Mouse (Mus musculus) kidney, embryonic 15.5 days (tissue): Measurements from ENCODE around the gene Glis1. TPM values are rescaled to one million over a fixed set of nuclear protein-coding genes. Genes with fewer than 3 reads are reported as not detected.

ENCODE experiments used
- ATAC-seq: fragments of 200-750 bp; cut with Nextera tagmentation; replicated peaks from 2 replicates; pipeline ENCODE4 v1.8.0; 2017; ENCODE audit warnings: moderate TSS enrichment; ENCODE audit not compliant: low FRiP score
- H3K27ac ChIP-seq: fragments of 300-500 bp; sonication (generic); 2 replicates; pipeline ENCODE4 v1.5.1; 2015; ENCODE audit warnings: mild to moderate bottlenecking, inconsistent platforms
- H3K27me3 ChIP-seq: fragments of 300-500 bp; sonication (generic); 2 replicates; pipeline ENCODE4 v1.6.1; 2015; ENCODE audit warnings: inconsistent platforms
- H3K36me3 ChIP-seq: fragments of 300-500 bp; sonication (generic); 2 replicates; pipeline ENCODE4 v1.6.1; 2015; ENCODE audit warnings: inconsistent platforms
- H3K4me1 ChIP-seq: fragments of 300-500 bp; sonication (generic); 2 replicates; pipeline ENCODE4 v1.6.1; 2015; ENCODE audit warnings: inconsistent platforms
- H3K4me2 ChIP-seq: fragments of 300-500 bp; sonication (generic); 2 replicates; pipeline ENCODE4 v1.6.1; 2015; ENCODE audit warnings: moderate library complexity, mild to moderate bottlenecking, inconsistent platforms
- H3K4me3 ChIP-seq: fragments of 300-500 bp; sonication (generic); replicated peaks from 2 replicates; pipeline ENCODE4 v1.5.1; 2015; ENCODE audit warnings: mild to moderate bottlenecking, inconsistent platforms
- H3K9ac ChIP-seq: fragments of 300-500 bp; sonication (generic); 2 replicates; pipeline ENCODE4 v1.6.1; 2015; ENCODE audit warnings: mild to moderate bottlenecking, inconsistent platforms
- H3K9me3 ChIP-seq: fragments of 300-500 bp; sonication (generic); replicated peaks from 2 replicates; pipeline ENCODE4 v1.6.1; 2016; ENCODE audit warnings: inconsistent platforms
- WGBS: fragments of 180-500 bp; shearing (Covaris S2); methylation state at CpG from one replicate; pipeline ENCODE4 v1.1.7; 2015; ENCODE audit warnings: mixed read lengths; 5-methylcytosine and 5-hydroxymethylcytosine counted together
- polyA plus RNA-seq: library from polyadenylated mRNA; unstranded; fragments of >200 nt; fragmentation: Nextera tagmentation; extraction: Ambion mirVana; gene quantifications from 2 replicates; pipeline ENCODE4 v1.2.1, GENCODE M21; 2015

Gene Glis1
- polyA plus RNA-seq, 1 experiment from 2014 or later = 6.4 TPM

GRCm38 (mm10) chr4:107611888-107612650 is 177.7 kb downstream of the Glis1 start:
- H3K9ac ChIP-seq = no peak overlapping the region
- no peaks in the 10 kb centered on the region; the same call in 1 of the 2 replicates for H3K27me3 ChIP-seq
- no peaks in the 10 kb centered on the region for H3K36me3 ChIP-seq
- H3K27ac ChIP-seq = no peak overlapping the region
- no peak overlapping the region for H3K4me2 ChIP-seq
- H3K4me3 ChIP-seq = no peak overlapping the region
- no peak for ATAC-seq
- H3K4me1 ChIP-seq = no peaks in the 10 kb centered on the region
- 72% methylated on average over 9 of the region's 9 CpGs for WGBS
- no peaks in the 10 kb centered on the region for H3K9me3 ChIP-seq

- Histone ChIP-seq H3K4me1 (peaks cover 10% of the 10 kb centered on the region; the same call in 1 of the 2 replicates), H3K27ac (no peak overlapping the region), H3K36me3 (no peaks in the 10 kb centered on the region), H3K4me3 (no peak overlapping the region), H3K9ac (no peak overlapping the region), H3K9me3 (no peaks in the 10 kb centered on the region), H3K27me3 (no peaks in the 10 kb centered on the region), H3K4me2 (no peak overlapping the region)
- 57% methylated on average over 5 of the region's 6 CpGs for WGBS
- no peak for ATAC-seq
Observed at GRCm38 (mm10) chr4:107617596-107618230, 183.3 kb downstream of the Glis1 start.

- Histone ChIP-seq H3K27me3 (no peaks in the 10 kb centered on the region), H3K27ac (no peak overlapping the region), H3K9ac (no peak overlapping the region), H3K4me1 (peaks cover 16% of the 10 kb centered on the region; the same call in 1 of the 2 replicates), H3K4me2 (no peak overlapping the region), H3K9me3 (no peaks in the 10 kb centered on the region), H3K36me3 (no peaks in the 10 kb centered on the region), H3K4me3 (no peak overlapping the region)
- ATAC-seq = no peak
- 93% methylated on average over 7 of the region's 7 CpGs for WGBS
Observed at GRCm38 (mm10) chr4:107619487-107619886, 185.1 kb downstream of the Glis1 start.

GRCm38 (mm10) chr4:107621366-107621765 is 187.0 kb downstream of the Glis1 start:
- H3K4me1 ChIP-seq = peaks cover 26% of the 10 kb centered on the region
- H3K4me3 ChIP-seq = no peak overlapping the region
- H3K9ac ChIP-seq = no peak overlapping the region
- no peaks in the 10 kb centered on the region for H3K36me3 ChIP-seq
- H3K4me2 ChIP-seq = no peak overlapping the region
- no peaks in the 10 kb centered on the region for H3K9me3 ChIP-seq
- no peaks in the 10 kb centered on the region for H3K27me3 ChIP-seq
- 69% methylated on average over 5 of the region's 5 CpGs for WGBS
- no peak for ATAC-seq
- H3K27ac ChIP-seq = no peak overlapping the region

GRCm38 (mm10) chr4:107622296-107622695 is 187.9 kb downstream of the Glis1 start:
- H3K4me1 ChIP-seq = peaks cover 26% of the 10 kb centered on the region
- no peaks in the 10 kb centered on the region for H3K27me3 ChIP-seq
- no peak overlapping the region for H3K4me2 ChIP-seq
- no peak for ATAC-seq
- 55% methylated on average over 6 of the region's 6 CpGs for WGBS
- no peak overlapping the region for H3K9ac ChIP-seq
- H3K9me3 ChIP-seq = no peaks in the 10 kb centered on the region
- H3K36me3 ChIP-seq = no peaks in the 10 kb centered on the region
- H3K4me3 ChIP-seq = no peak overlapping the region
- no peak overlapping the region for H3K27ac ChIP-seq

- H3K4me3 ChIP-seq = no peak overlapping the region
- H3K4me2 ChIP-seq = no peak overlapping the region
- no peak for ATAC-seq
- no peaks in the 10 kb centered on the region for H3K9me3 ChIP-seq
- peaks cover 34% of the 10 kb centered on the region for H3K4me1 ChIP-seq
- H3K27me3 ChIP-seq = no peaks in the 10 kb centered on the region
- H3K36me3 ChIP-seq = no peaks in the 10 kb centered on the region
- H3K27ac ChIP-seq = no peak overlapping the region
- 72% methylated on average over 6 of the region's 6 CpGs for WGBS
- H3K9ac ChIP-seq = no peak overlapping the region
Observed at GRCm38 (mm10) chr4:107623916-107624315, 189.5 kb downstream of the Glis1 start.

- Histone ChIP-seq H3K36me3 (no peaks in the 10 kb centered on the region), H3K9ac (no peak overlapping the region), H3K4me2 (no peak overlapping the region), H3K27me3 (no peaks in the 10 kb centered on the region), H3K27ac (no peak overlapping the region), H3K4me3 (no peak overlapping the region), H3K4me1 (peaks cover 43% of the 10 kb centered on the region), H3K9me3 (no peaks in the 10 kb centered on the region)
- WGBS = 34% methylated on average over 5 of the region's 5 CpGs
- no peak for ATAC-seq
Observed at GRCm38 (mm10) chr4:107624951-107625350, 190.6 kb downstream of the Glis1 start.

- 67% methylated on average over 4 of the region's 4 CpGs for WGBS
- no peak for ATAC-seq
- Histone ChIP-seq H3K4me1 (peaks cover 29% of the 10 kb centered on the region), H3K4me2 (no peak overlapping the region), H3K27ac (no peak overlapping the region), H3K9ac (no peak overlapping the region), H3K36me3 (no peaks in the 10 kb centered on the region), H3K27me3 (0 out of 2 replicates have a peak, but pooled peaks cover 4% of the 10 kb centered on the region), H3K4me3 (no peak overlapping the region), H3K9me3 (no peaks in the 10 kb centered on the region)
Observed at GRCm38 (mm10) chr4:107628226-107628625, 193.8 kb downstream of the Glis1 start.

- Histone ChIP-seq H3K4me2 (peak overlapping the region; percentile 17; the same call in 1 of the 2 replicates), H3K4me1 (peaks cover 29% of the 10 kb centered on the region), H3K4me3 (no peak overlapping the region), H3K27ac (0 out of 2 replicates have a peak overlapping the region, but pooled peaks have one; percentile 13), H3K9me3 (no peaks in the 10 kb centered on the region), H3K9ac (no peak overlapping the region), H3K27me3 (0 out of 2 replicates have a peak, but pooled peaks cover 4% of the 10 kb centered on the region), H3K36me3 (no peaks in the 10 kb centered on the region)
- 37% methylated on average over 17 of the region's 17 CpGs for WGBS
- no peak for ATAC-seq
Observed at GRCm38 (mm10) chr4:107628921-107629411, 194.6 kb downstream of the Glis1 start.

GRCm38 (mm10) chr4:107634631-107635030 is 200.2 kb downstream of the Glis1 start:
- Histone ChIP-seq H3K9ac (no peak overlapping the region), H3K27ac (no peak overlapping the region), H3K36me3 (no peaks in the 10 kb centered on the region), H3K4me1 (peaks cover 1% of the 10 kb centered on the region; the same call in 1 of the 2 replicates), H3K9me3 (no peaks in the 10 kb centered on the region), H3K27me3 (peaks cover 4% of the 10 kb centered on the region; the same call in 1 of the 2 replicates), H3K4me3 (no peak overlapping the region), H3K4me2 (no peak overlapping the region)
- no peak for ATAC-seq
- 80% methylated on average over 6 of the region's 6 CpGs for WGBS

- Histone ChIP-seq H3K27me3 (no peaks in the 10 kb centered on the region; the same call in 1 of the 2 replicates), H3K27ac (no peak overlapping the region), H3K36me3 (no peaks in the 10 kb centered on the region), H3K4me3 (no peak overlapping the region), H3K9me3 (no peaks in the 10 kb centered on the region), H3K9ac (no peak overlapping the region), H3K4me2 (no peak overlapping the region), H3K4me1 (no peaks in the 10 kb centered on the region)
- WGBS = 66% methylated on average over 6 of the region's 6 CpGs
- ATAC-seq = no peak
Observed at GRCm38 (mm10) chr4:107636099-107636498, 201.7 kb downstream of the Glis1 start.

- no peak overlapping the region for H3K9ac ChIP-seq
- ATAC-seq = no peak
- H3K36me3 ChIP-seq = no peaks in the 10 kb centered on the region
- no peaks in the 10 kb centered on the region for H3K9me3 ChIP-seq
- H3K4me1 ChIP-seq = no peaks in the 10 kb centered on the region
- H3K4me3 ChIP-seq = no peak overlapping the region
- 45% methylated on average over 3 of the region's 3 CpGs for WGBS
- no peak overlapping the region for H3K27ac ChIP-seq
- no peaks in the 10 kb centered on the region; the same call in 1 of the 2 replicates for H3K27me3 ChIP-seq
- H3K4me2 ChIP-seq = no peak overlapping the region
Observed at GRCm38 (mm10) chr4:107637670-107638069, 203.3 kb downstream of the Glis1 start.
